Mouse (Mus musculus): Measurements from ENCODE around the gene Rab20. TPM values are rescaled to one million over a fixed set of nuclear protein-coding genes. Genes with fewer than 3 reads are reported as not detected.

Rab20 gene
- polyA plus RNA-seq, 1 experiment = 3.2 TPM

DNA sequence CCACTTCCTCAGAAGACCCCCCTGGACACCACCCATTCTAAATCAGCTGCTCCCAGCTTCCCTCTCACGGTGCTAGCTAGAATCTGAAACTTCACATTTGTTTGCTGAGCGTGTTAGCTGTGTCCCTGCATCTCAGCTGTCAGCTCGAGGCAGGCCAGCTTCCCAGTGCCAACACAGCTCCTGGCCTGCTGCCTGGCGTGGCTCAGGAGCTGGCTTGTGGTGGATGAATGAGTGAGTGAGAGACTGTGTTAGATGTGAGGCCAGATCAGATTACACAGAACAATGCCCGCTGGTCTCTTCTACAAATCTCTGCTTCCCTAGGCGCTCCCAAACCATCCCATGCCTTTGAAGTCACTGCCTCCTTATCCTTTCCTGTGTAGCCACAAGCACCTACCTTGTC, 59.3 kb downstream of the Rab20 start:
- no peak overlapping the region for H3K4me3 ChIP-seq (ENCODE audit: insufficient read depth, low read length)
- H3K4me1 ChIP-seq (ENCODE audit: control insufficient read depth, insufficient read depth, low read length) = 0 out of 2 replicates have a peak, but pooled peaks cover 11% of the 10 kb centered on the region
- no peak overlapping the region for H3K27ac ChIP-seq (ENCODE audit: insufficient read depth, low read length)
- TF ChIP-seq POLR2A (IDR thresholded peaks at IDR 0.05; ENCODE audit: low read depth, low read length) (no peak), CTCF (IDR thresholded peaks at IDR 0.05; ENCODE audit: borderline replicate concordance, insufficient read depth, low read length) (no peak)

DNA sequence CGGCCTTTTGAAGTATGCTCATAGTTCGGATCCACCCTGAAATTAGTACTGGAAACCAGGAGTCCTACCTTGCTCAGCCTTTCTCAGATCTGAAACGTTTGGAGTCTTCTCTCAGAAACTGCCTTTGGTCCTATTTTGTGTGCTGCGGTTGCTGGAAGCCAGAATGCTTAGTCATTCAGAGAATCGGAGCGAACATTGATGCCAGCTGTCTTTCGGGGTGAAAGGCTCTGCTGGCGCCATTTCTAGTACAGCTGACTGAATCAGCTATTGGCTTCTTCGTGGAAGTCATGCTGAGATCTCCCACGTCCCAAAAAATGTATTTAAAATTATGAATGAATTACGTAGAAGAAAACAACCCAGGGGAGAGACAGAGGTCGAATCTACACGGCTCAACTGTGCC, 60.7 kb downstream of the Rab20 start:
- no peak overlapping the region for H3K4me3 ChIP-seq (ENCODE audit: insufficient read depth, low read length)
- no peak for TF ChIP-seq CTCF (IDR thresholded peaks at IDR 0.05; ENCODE audit: borderline replicate concordance, insufficient read depth, low read length)
- no peak for TF ChIP-seq POLR2A (IDR thresholded peaks at IDR 0.05; ENCODE audit: low read depth, low read length)
- peak overlapping the region; percentile 41; the same call in 1 of the 2 replicates for H3K27ac ChIP-seq (ENCODE audit: insufficient read depth, low read length)
- 0 out of 2 replicates have a peak, but pooled peaks cover 11% of the 10 kb centered on the region for H3K4me1 ChIP-seq (ENCODE audit: control insufficient read depth, insufficient read depth, low read length)

DNA sequence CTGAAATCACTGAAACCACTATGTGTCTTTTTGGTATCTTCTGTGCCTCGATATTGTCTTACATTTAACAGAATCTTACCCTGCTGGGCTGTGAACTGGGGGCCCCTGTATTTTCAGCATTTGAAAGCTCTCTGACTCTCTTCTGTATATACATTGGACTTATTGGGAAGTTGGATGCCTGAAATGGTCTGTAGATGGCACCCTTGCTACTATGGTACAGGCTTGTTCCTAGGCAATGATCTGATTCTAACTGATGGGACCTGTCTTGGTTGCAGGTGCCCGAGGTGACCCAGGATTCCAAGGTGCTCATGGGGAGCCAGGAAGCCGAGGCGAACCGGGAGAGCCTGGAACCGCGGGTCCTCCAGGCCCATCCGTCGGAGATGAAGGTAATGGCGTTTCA, 63.4 kb downstream of the Rab20 start:
- Histone ChIP-seq H3K4me1 (ENCODE audit: control insufficient read depth, insufficient read depth, low read length) (peaks cover 25% of the 10 kb centered on the region), H3K27ac (ENCODE audit: insufficient read depth, low read length) (no peak overlapping the region), H3K4me3 (ENCODE audit: insufficient read depth, low read length) (no peak overlapping the region)
- TF ChIP-seq POLR2A (IDR thresholded peaks at IDR 0.05; ENCODE audit: low read depth, low read length) = no peak
- no peak for TF ChIP-seq CTCF (IDR thresholded peaks at IDR 0.05; ENCODE audit: borderline replicate concordance, insufficient read depth, low read length)

DNA sequence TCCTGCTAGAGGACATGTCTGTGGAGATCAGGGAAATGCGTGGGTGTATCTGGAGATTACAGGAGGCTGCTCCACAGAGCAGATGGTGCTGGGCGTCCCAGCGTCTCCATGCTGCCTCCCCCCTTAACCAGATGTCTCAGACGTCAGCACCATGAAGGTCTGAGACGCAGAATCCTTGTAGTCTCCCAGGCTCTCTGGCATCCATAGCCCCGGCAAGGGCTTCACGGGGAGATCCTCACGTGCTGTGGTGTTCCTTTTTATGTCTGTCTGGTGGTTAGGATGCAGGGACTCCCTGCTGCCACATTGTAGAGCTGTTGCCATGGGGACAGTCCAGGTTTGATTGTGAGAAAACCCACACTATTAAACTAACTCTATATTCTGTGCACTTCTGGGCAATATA, 64.2 kb downstream of the Rab20 start:
- peaks cover 23% of the 10 kb centered on the region for H3K4me1 ChIP-seq (ENCODE audit: control insufficient read depth, insufficient read depth, low read length)
- H3K27ac ChIP-seq (ENCODE audit: insufficient read depth, low read length) = no peak overlapping the region
- no peak overlapping the region for H3K4me3 ChIP-seq (ENCODE audit: insufficient read depth, low read length)
- TF ChIP-seq CTCF (IDR thresholded peaks at IDR 0.05; ENCODE audit: borderline replicate concordance, insufficient read depth, low read length) (no peak), POLR2A (IDR thresholded peaks at IDR 0.05; ENCODE audit: low read depth, low read length) (no peak)

- H3K27ac ChIP-seq (ENCODE audit: insufficient read depth, low read length) = peak overlapping the region; percentile 72
These were observed 66.1 kb downstream of the Rab20 start for GRCm38 (mm10) chr8:11412450-11412849.

DNA sequence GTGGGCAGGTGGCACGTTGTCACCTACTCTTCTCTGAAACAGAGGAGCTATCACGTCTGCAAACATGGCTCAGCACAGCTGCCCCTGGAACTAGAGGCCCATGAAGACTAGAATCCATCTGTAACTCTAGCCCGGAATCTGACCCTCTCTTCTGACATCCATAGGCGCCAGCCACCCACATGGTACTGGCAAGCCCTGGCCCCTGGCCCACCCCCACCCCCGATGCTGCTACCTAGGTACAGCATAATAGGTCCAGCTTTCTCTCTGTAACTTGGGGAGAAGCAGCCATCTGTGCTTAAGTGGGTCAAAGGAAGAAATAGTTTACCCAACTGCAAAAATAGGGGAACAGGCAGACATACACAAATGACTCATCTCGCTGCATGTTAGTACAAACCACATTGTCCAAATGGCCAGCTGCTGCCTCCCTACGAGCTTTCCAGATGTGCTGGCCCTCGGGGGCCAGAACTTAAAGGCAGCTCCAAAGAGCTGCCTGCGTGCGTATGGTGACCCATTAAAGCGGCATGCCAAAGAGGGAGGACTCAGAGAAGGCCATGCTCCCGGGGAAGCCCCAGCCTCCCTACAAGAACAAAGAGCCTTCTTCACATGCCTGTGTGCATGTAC, 66.9 kb downstream of the Rab20 start:
- TF ChIP-seq POLR2A (IDR thresholded peaks at IDR 0.05; ENCODE audit: low read depth, low read length) (no peak), CTCF (IDR thresholded peaks at IDR 0.05; ENCODE audit: borderline replicate concordance, insufficient read depth, low read length) (no peak)
- Histone ChIP-seq H3K27ac (ENCODE audit: insufficient read depth, low read length) (peak overlapping the region; percentile 72), H3K4me3 (ENCODE audit: insufficient read depth, low read length) (no peak overlapping the region), H3K4me1 (ENCODE audit: control insufficient read depth, insufficient read depth, low read length) (peaks cover 18% of the 10 kb centered on the region)

More at GRCm38 (mm10) chr8:11412450-11412849, 66.1 kb downstream of the Rab20 start:
- peaks cover 18% of the 10 kb centered on the region for H3K4me1 ChIP-seq (ENCODE audit: control insufficient read depth, insufficient read depth, low read length)
- no peak for TF ChIP-seq POLR2A (IDR thresholded peaks at IDR 0.05; ENCODE audit: low read depth, low read length)
- no peak overlapping the region for H3K4me3 ChIP-seq (ENCODE audit: insufficient read depth, low read length)

DNA sequence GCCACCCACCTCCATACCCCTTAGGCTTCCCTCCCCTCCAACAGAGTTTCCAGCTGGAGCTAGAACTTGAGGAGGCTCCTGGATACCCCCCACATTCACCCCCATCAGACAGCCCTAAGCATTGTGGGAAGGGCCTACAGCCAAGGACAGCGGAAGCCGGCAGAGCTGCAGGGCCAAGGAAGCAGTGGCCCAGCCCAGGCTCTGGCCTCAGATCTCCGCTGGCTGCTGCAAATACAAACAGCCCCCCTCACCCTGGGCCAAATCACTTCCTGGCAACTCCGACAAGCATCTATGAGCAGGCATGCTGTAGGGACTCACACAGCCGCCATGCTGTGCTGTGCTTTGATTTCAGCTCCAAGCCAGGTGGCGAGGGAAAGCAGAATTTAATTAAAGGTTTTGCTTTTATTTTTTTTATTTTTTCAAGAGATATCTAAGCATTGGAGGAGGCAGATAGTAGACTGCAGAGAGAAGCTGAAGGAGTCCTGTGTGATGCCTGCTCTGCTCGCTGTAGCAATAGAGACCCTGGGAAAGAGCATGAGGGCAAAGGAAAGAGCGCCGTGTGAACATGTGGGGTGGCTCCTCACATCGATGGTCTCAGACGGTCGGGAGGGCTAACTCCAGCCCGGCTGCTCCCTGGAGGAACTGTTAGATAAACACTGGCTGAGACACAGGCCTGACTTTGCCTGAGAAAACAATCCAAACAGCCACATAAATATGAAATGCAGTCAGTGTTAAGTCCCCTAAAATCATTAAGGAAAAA, 72.6 kb downstream of the Rab20 start:
- TF ChIP-seq CTCF (IDR thresholded peaks at IDR 0.05; ENCODE audit: borderline replicate concordance, insufficient read depth, low read length) = no peak
- TF ChIP-seq POLR2A (IDR thresholded peaks at IDR 0.05; ENCODE audit: low read depth, low read length) = no peak
- no peak overlapping the region for H3K27ac ChIP-seq (ENCODE audit: insufficient read depth, low read length)
- 0 out of 2 replicates have a peak, but pooled peaks cover 4% of the 10 kb centered on the region for H3K4me1 ChIP-seq (ENCODE audit: control insufficient read depth, insufficient read depth, low read length)
- no peak overlapping the region for H3K4me3 ChIP-seq (ENCODE audit: insufficient read depth, low read length)

GRCm38 (mm10) chr8:11404614-11405013, 73.9 kb downstream of the Rab20 start:
- no peak for TF ChIP-seq POLR2A (IDR thresholded peaks at IDR 0.05; ENCODE audit: low read depth, low read length)
- TF ChIP-seq CTCF (IDR thresholded peaks at IDR 0.05; ENCODE audit: borderline replicate concordance, insufficient read depth, low read length) = no peak
- H3K4me3 ChIP-seq (ENCODE audit: insufficient read depth, low read length) = no peak overlapping the region
- H3K27ac ChIP-seq (ENCODE audit: insufficient read depth, low read length) = no peak overlapping the region
- H3K4me1 ChIP-seq (ENCODE audit: control insufficient read depth, insufficient read depth, low read length) = peaks cover 8% of the 10 kb centered on the region

- H3K27ac ChIP-seq (ENCODE audit: insufficient read depth, low read length) = no peak overlapping the region
- peaks cover 10% of the 10 kb centered on the region for H3K4me1 ChIP-seq (ENCODE audit: control insufficient read depth, insufficient read depth, low read length)
- H3K4me3 ChIP-seq (ENCODE audit: insufficient read depth, low read length) = no peak overlapping the region
- TF ChIP-seq CTCF (IDR thresholded peaks at IDR 0.05; ENCODE audit: borderline replicate concordance, insufficient read depth, low read length) = no peak
- TF ChIP-seq POLR2A (IDR thresholded peaks at IDR 0.05; ENCODE audit: low read depth, low read length) = no peak
These were observed 74.7 kb downstream of the Rab20 start for GRCm38 (mm10) chr8:11403813-11404212.

Other genes starting within 250 kb of the Rab20 start
- gene Col4a2, start 165.9 kb downstream of the Rab20 start, polyA plus RNA-seq (2011; ENCODE audit: insufficient read length, low read depth, missing spikeins) = 282 and 415 TPM in 2 replicates
- 757 and 1,094 TPM in 2 replicates for gene Col4a1, start 165.9 kb downstream of the Rab20 start, polyA plus RNA-seq (2011; ENCODE audit: insufficient read length, low read depth, missing spikeins)
- 54.2 and 55.9 TPM in 2 replicates for gene Naxd, start 18.8 kb upstream of the Rab20 start, polyA plus RNA-seq (2011; ENCODE audit: insufficient read length, low read depth, missing spikeins)
- gene Cars2, start 72.1 kb upstream of the Rab20 start, polyA plus RNA-seq (2011; ENCODE audit: insufficient read length, low read depth, missing spikeins) = 18.4 and 21.7 TPM in 2 replicates
- 38.5 and 44.1 TPM in 2 replicates for gene Ing1, start 76.9 kb upstream of the Rab20 start, polyA plus RNA-seq (2011; ENCODE audit: insufficient read length, low read depth, missing spikeins)
- 31.2 and 39.4 TPM in 2 replicates for gene Ankrd10, start 157.0 kb upstream of the Rab20 start, polyA plus RNA-seq (2011; ENCODE audit: insufficient read length, low read depth, missing spikeins)
- not detected in 2 replicates for gene 1700016D06Rik, start 222.4 kb upstream of the Rab20 start, polyA plus RNA-seq (2011; ENCODE audit: insufficient read length, low read depth, missing spikeins)
- 31.5 and 40.8 TPM in 2 replicates for gene Arhgef7, start 249.0 kb upstream of the Rab20 start, polyA plus RNA-seq (2011; ENCODE audit: insufficient read length, low read depth, missing spikeins)